Mouse (Mus musculus): ENCODE results near the gene Nr4a1.

DNA sequence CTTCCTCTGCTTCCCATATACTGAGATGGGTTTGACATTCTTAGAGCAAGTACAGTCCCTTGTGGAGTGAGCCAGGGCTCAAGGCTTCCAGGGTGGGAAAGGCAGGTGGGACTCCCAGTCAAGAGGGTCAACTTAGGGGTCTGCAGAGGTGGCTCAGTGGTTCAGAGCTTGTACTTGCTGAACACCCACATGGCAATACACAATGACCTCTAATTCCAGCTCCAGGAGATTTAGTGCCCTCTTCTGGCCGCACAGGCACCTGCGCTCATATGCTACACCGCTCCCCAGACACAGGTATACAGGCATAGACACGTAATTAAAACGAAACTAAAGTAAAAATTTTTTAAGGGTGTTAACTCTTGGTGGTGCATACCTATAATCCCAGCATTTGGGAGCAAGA is 69.4 kb downstream of the Nr4a1 start:
- TF ChIP-seq CTCF (IDR thresholded peaks at IDR 0.05; ENCODE audit: low read depth), result no peak
- TF ChIP-seq EP300 (IDR thresholded peaks at IDR 0.05; ENCODE audit: low read depth), result no peak

All from heart, postnatal 0 days (tissue).